ENCODE assay signal across 10 mouse cellular contexts in the genomic region with DNA sequence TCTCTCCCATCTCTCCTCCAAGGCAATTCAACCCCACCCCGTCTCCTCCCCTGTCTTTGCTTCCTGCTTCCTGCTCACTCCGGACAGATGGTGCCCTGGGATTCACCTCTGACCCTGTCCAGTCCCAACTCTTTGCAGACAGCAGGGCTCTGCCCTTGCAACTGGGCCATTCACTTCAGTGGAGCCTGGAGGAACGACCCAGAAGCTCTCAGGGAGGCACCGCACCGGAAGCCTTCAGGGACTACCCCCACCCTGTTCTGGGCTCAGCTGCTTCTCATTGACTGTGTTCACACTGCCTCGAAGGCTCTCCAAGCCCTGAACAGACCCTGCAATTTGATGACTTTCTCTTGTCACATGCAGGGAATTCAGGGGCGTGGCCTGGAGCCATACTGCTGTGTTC.
A peak's percentile ranks its signal among the peaks of the same experiment; 100 is the strongest.
DNase-seq lines count a peak whose midpoint lies in the region; ATAC-seq and TF ChIP-seq lines count a peak whose summit lies in the region.
"Had no signal": no experiment of that assay in that cellular context is flagged by ENCODE, and none has a peak within 500 bp of the region (broad histone marks: within the 10 kb centered on the region; RNA-seq: fewer than 3 reads in every experiment).

No protein-coding gene starts in this region.

- H3K27ac ChIP-seq in heart, embryonic 12.5 days (ENCODE audit: poor library complexity, severe bottlenecking): no peak overlapping the region
- H3K27ac ChIP-seq in hindbrain, embryonic 13.5 days: 0 out of 2 replicates have a peak overlapping the region, but pooled peaks have one; percentile 52
- H3K27ac ChIP-seq in intestine, postnatal 0 days (ENCODE audit: low read depth, low read length): no peak overlapping the region

- no peak overlapping the region for H3K4me3 ChIP-seq in heart, embryonic 12.5 days
- no peak overlapping the region for H3K4me3 ChIP-seq in hindbrain, embryonic 13.5 days
- H3K4me3 ChIP-seq in intestine, postnatal 0 days (ENCODE audit: low read depth, low read length): no peak overlapping the region

- H3K9me3 ChIP-seq in heart, embryonic 12.5 days (replicated peaks): no peaks in the 10 kb centered on the region
- H3K9me3 ChIP-seq in hindbrain, embryonic 13.5 days: no peaks in the 10 kb centered on the region
- H3K9me3 ChIP-seq in intestine, postnatal 0 days (ENCODE audit: control insufficient read depth): no peaks in the 10 kb centered on the region

- ATAC-seq in heart, embryonic 12.5 days (ENCODE audit: insufficient number of reproducible peaks, low FRiP score): 0 out of 2 replicates have a peak, but pooled peaks have one; percentile 22
- no peak; the same call in 1 of the 2 replicates for ATAC-seq in hindbrain, embryonic 13.5 days (ENCODE audit: low FRiP score)
- no peak for ATAC-seq in intestine, postnatal 0 days

- peaks cover 3% of the 10 kb centered on the region; the same call in 1 of the 2 replicates for H3K27me3 ChIP-seq in heart, embryonic 12.5 days (replicated peaks)
- no peaks in the 10 kb centered on the region for H3K27me3 ChIP-seq in hindbrain, embryonic 13.5 days
- no peaks in the 10 kb centered on the region for H3K27me3 ChIP-seq in intestine, postnatal 0 days (replicated peaks; ENCODE audit: control insufficient read depth, insufficient read depth, low read length)

- WGBS in heart, embryonic 12.5 days: 47% methylated on average over 7 of the region's 7 CpGs
- WGBS in hindbrain, embryonic 13.5 days: 22% methylated on average over 7 of the region's 7 CpGs
- WGBS in intestine, postnatal 0 days: 32% methylated on average over 7 of the region's 7 CpGs

- no peaks in the 10 kb centered on the region for H3K36me3 ChIP-seq in heart, embryonic 12.5 days
- no peaks in the 10 kb centered on the region for H3K36me3 ChIP-seq in hindbrain, embryonic 13.5 days
- no peaks in the 10 kb centered on the region for H3K36me3 ChIP-seq in intestine, postnatal 0 days (ENCODE audit: control insufficient read depth, insufficient read depth)

- no peak overlapping the region for H3K9ac ChIP-seq in heart, embryonic 12.5 days
- H3K9ac ChIP-seq in hindbrain, embryonic 13.5 days: no peak overlapping the region
- no peak overlapping the region for H3K9ac ChIP-seq in intestine, postnatal 0 days (ENCODE audit: low read depth, low read length)

- no peak for TF ChIP-seq CTCF in intestine, postnatal 0 days (IDR thresholded peaks at IDR 0.05; ENCODE audit: low read depth)

- H3K4me2 ChIP-seq in heart, embryonic 12.5 days: no peak overlapping the region
- H3K4me2 ChIP-seq in hindbrain, embryonic 13.5 days: no peak overlapping the region
- no peak overlapping the region for H3K4me2 ChIP-seq in intestine, postnatal 0 days (replicated peaks; ENCODE audit: low read depth)

- intact Hi-C loops in heart, postnatal 10 days (cut with DNase I): no loop called here

- H3K4me1 ChIP-seq in heart, embryonic 12.5 days (replicated peaks): peaks cover 10% of the 10 kb centered on the region
- peaks cover 91% of the 10 kb centered on the region for H3K4me1 ChIP-seq in hindbrain, embryonic 13.5 days (replicated peaks)
- H3K4me1 ChIP-seq in intestine, postnatal 0 days (replicated peaks; ENCODE audit: control insufficient read depth, insufficient read depth, low read length): no peaks in the 10 kb centered on the region

- no peak for DNase-seq in heart, postnatal 10 days
- DNase-seq in WW6 (ENCODE audit: low read depth, low spot score) (peak; percentile 20), liver (no peak)
- peak; percentile 39 for DNase-seq in mesoderm, embryonic 11.5 days (ENCODE audit: low read depth, low spot score)
- no peak for DNase-seq in layer of hippocampus, postnatal 36 days
- DNase-seq: cerebellum, adult 2 months; lung, postnatal 14 days had no signal

Comparison
In these comparisons a context has a peak if more than half of its experiments do, and no peak if none do; other contexts are left out.
1. DNase-seq: peak in WW6 (single experiment) and mesoderm, embryonic 11.5 days (single experiment); none in heart, postnatal 10 days (0 of 2), layer of hippocampus, postnatal 36 days (0 of 2) and liver (single experiment).